Mouse (Mus musculus): ENCODE measurements around the gene Tnfaip8l2. TPM values are rescaled to one million over a fixed set of nuclear protein-coding genes. Genes with fewer than 3 reads are reported as not detected.

Gene Tnfaip8l2
- polyA plus RNA-seq, 1 experiment from 2014 or later, result 2.5 TPM

Small RNAs within 50 kb of the gene (microRNA-seq; reads per million reads assigned to microRNA genes)
- not detected for gene Mir8099-1

Other genes with a start within 250 kb of the Tnfaip8l2 start
- gene Selenbp1, start 209.3 kb downstream of the Tnfaip8l2 start, polyA plus RNA-seq (2015; fragmentation: Nextera tagmentation; extraction: Ambion mirVana), result 89.6 and 103 TPM in 2 replicates
- gene Rfx5, start 188.3 kb downstream of the Tnfaip8l2 start, polyA plus RNA-seq (2015; fragmentation: Nextera tagmentation; extraction: Ambion mirVana), result 3.6 and 6.8 TPM in 2 replicates
- 14.7 and 20.8 TPM in 2 replicates for gene Pi4kb, start 167.6 kb downstream of the Tnfaip8l2 start, polyA plus RNA-seq (2015; fragmentation: Nextera tagmentation; extraction: Ambion mirVana)
- gene Zfp687, start 126.9 kb downstream of the Tnfaip8l2 start, polyA plus RNA-seq (2015; fragmentation: Nextera tagmentation; extraction: Ambion mirVana), result 12.3 and 18.3 TPM in 2 replicates
- 168 and 198 TPM in 2 replicates for gene Psmd4, start 99.7 kb downstream of the Tnfaip8l2 start, polyA plus RNA-seq (2015; fragmentation: Nextera tagmentation; extraction: Ambion mirVana)
- 14.1 and 16.5 TPM in 2 replicates for gene Pip5k1a, start 35.4 kb downstream of the Tnfaip8l2 start, polyA plus RNA-seq (2015; fragmentation: Nextera tagmentation; extraction: Ambion mirVana)
- gene Vps72, start 31.3 kb downstream of the Tnfaip8l2 start, polyA plus RNA-seq (2015; fragmentation: Nextera tagmentation; extraction: Ambion mirVana), result 79.5 and 99.3 TPM in 2 replicates
- 1.4 and 2.1 TPM in 2 replicates for gene Tmod4, start 17.9 kb downstream of the Tnfaip8l2 start, polyA plus RNA-seq (2015; fragmentation: Nextera tagmentation; extraction: Ambion mirVana)
- 51.0 and 54.2 TPM in 2 replicates for gene Scnm1, start 8.3 kb downstream of the Tnfaip8l2 start, polyA plus RNA-seq (2015; fragmentation: Nextera tagmentation; extraction: Ambion mirVana)
- 9.4 and 10.4 TPM in 2 replicates for gene Lysmd1, start 8.3 kb downstream of the Tnfaip8l2 start, polyA plus RNA-seq (2015; fragmentation: Nextera tagmentation; extraction: Ambion mirVana)
- 2.0 and 3.5 TPM in 2 replicates for gene Sema6c, start 18.1 kb upstream of the Tnfaip8l2 start, polyA plus RNA-seq (2015; fragmentation: Nextera tagmentation; extraction: Ambion mirVana)
- 5.1 and 6.5 TPM in 2 replicates for gene Gabpb2, start 75.6 kb upstream of the Tnfaip8l2 start, polyA plus RNA-seq (2015; fragmentation: Nextera tagmentation; extraction: Ambion mirVana)
- gene Cdc42se1, start 86.4 kb upstream of the Tnfaip8l2 start, polyA plus RNA-seq (2015; fragmentation: Nextera tagmentation; extraction: Ambion mirVana), result 49.7 and 60.9 TPM in 2 replicates
- gene Mllt11, start 89.8 kb upstream of the Tnfaip8l2 start, polyA plus RNA-seq (2015; fragmentation: Nextera tagmentation; extraction: Ambion mirVana), result 10.6 and 12.0 TPM in 2 replicates
- gene Gm128, start 99.2 kb upstream of the Tnfaip8l2 start, polyA plus RNA-seq (2015; fragmentation: Nextera tagmentation; extraction: Ambion mirVana), result 0.38 and 0.55 TPM in 2 replicates
- 0.06 and 0.38 TPM in 2 replicates for gene Bnipl, start 108.8 kb upstream of the Tnfaip8l2 start, polyA plus RNA-seq (2015; fragmentation: Nextera tagmentation; extraction: Ambion mirVana)
- 24.7 and 27.6 TPM in 2 replicates for gene Mindy1, start 139.0 kb upstream of the Tnfaip8l2 start, polyA plus RNA-seq (2015; fragmentation: Nextera tagmentation; extraction: Ambion mirVana)
- 23.8 and 26.5 TPM in 2 replicates for gene Prune1, start 139.7 kb upstream of the Tnfaip8l2 start, polyA plus RNA-seq (2015; fragmentation: Nextera tagmentation; extraction: Ambion mirVana)
- 0.64 and 1.2 TPM in 2 replicates for gene Anxa9, start 164.8 kb upstream of the Tnfaip8l2 start, polyA plus RNA-seq (2015; fragmentation: Nextera tagmentation; extraction: Ambion mirVana)
- gene Cers2, start 172.4 kb upstream of the Tnfaip8l2 start, polyA plus RNA-seq (2015; fragmentation: Nextera tagmentation; extraction: Ambion mirVana), result 120 and 139 TPM in 2 replicates
- gene Setdb1, start 214.8 kb upstream of the Tnfaip8l2 start, polyA plus RNA-seq (2015; fragmentation: Nextera tagmentation; extraction: Ambion mirVana), result 16.7 and 22.4 TPM in 2 replicates

All from heart, embryonic 15.5 days (tissue).